Mouse (Mus musculus) MEL (cell line): Measurements from ENCODE around the gene H2al2a.

Source experiments
- CTCF ChIP-seq, 3 experiments: IDR thresholded peaks in 2 of 3; conservative IDR thresholded peaks in 1 of 3; 2 replicates each; pipeline ENCODE4 v1.5.1; 2011 to 2012; ENCODE audit warnings: low read length in 3 of 3, low read depth in 2 of 3, mild to moderate bottlenecking in 2 of 3, improper control_type of control experiment in 1 of 3, inconsistent platforms in 1 of 3, mixed read lengths in 1 of 3, moderate library complexity in 1 of 3; ENCODE audit not compliant: control insufficient read depth in 1 of 3, insufficient read depth in 1 of 3, poor library complexity in 1 of 3, severe bottlenecking in 1 of 3
- E2F4 ChIP-seq: IDR thresholded peaks from 2 replicates; pipeline ENCODE4 v1.6.1; 2011; ENCODE audit warnings: low read depth, low read length, improper control_type of control experiment, borderline replicate concordance
- POLR2A ChIP-seq, 2 experiments: IDR thresholded peaks; 2 replicates each; pipeline ENCODE4 v1.6.1; 2011 to 2012; ENCODE audit warnings: low read length in 2 of 2, mild to moderate bottlenecking in 2 of 2, control low read depth in 1 of 2, improper control_type of control experiment in 1 of 2, low read depth in 1 of 2, moderate library complexity in 1 of 2; ENCODE audit not compliant: control insufficient read depth in 1 of 2, insufficient read depth in 1 of 2, poor library complexity in 1 of 2
- USF1 ChIP-seq: IDR thresholded peaks from 2 replicates; pipeline ENCODE4 v1.6.1; 2014; ENCODE audit warnings: low read depth, mild to moderate bottlenecking, inconsistent platforms, low read length, improper control_type of control experiment, moderate library complexity

DNA sequence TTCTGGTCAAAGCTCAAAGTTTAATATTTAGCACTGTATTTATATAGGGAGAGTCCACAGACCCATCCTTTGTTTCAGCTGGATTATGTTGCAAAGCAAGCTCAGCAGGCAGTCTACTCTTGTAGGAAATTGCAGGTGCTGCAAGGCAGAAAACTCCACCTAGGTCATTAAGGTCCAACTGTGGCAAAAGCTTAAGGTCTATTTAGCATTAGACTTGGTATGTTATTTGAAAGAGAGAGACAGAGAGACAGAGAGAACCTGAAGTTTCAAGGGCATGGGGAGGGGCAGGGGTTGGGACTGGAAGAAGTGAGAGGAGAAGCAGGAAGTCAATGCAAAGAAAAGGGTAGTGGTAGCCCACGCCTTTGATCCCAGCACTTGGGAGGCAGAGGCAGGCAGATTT, 14.0 kb downstream of the H2al2a start:
- no peak for TF ChIP-seq CTCF (IDR thresholded peaks at IDR 0.05 in 2 of 3, conservative IDR thresholded peaks at IDR 0.05 in 1 of 3; ENCODE audit: control insufficient read depth in 1 of 3, insufficient read depth in 1 of 3, low read depth in 2 of 3, low read length in 3 of 3, poor library complexity in 1 of 3, severe bottlenecking in 1 of 3)
- TF ChIP-seq USF1, result no peak
- TF ChIP-seq E2F4, result no peak
- no peak for TF ChIP-seq POLR2A (IDR thresholded peaks at IDR 0.05; ENCODE audit: control insufficient read depth in 1 of 2, insufficient read depth in 1 of 2, low read depth in 1 of 2, low read length in 2 of 2, poor library complexity in 1 of 2)
